Mouse (Mus musculus) retina, adult 2 months (tissue): Measurements from ENCODE around the gene Olfr1302.

ENCODE experiments used
- DNase-seq: peaks from one replicate; pipeline ENCODE4 v3.0.0-alpha.2; 2012; ENCODE audit warnings: low read depth, low spot score

Gene Olfr1302

DNA sequence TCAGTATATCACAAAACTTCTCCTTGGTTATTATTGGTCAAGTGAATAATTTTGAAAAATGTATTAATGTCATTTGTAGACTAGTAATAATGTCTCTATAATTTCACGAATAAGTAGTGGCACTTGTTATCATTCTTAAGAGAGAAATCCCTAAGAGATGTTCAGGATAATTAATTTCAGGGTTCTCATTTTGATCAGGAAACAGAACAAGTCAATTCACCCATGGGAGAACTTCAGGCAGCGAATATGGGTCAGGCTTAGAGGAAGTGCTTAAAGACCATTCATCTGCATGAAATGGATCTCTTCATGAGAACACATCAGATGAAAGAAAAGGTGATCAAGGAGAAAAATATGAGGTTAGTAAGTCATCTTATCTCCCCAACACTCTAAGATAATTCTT, at the start of gene Olfr1302:
Gene Olfr1302 (plus strand): TSS at position 301 of the 400 bp plus-strand sequence.
- no peak for DNase-seq

DNA sequence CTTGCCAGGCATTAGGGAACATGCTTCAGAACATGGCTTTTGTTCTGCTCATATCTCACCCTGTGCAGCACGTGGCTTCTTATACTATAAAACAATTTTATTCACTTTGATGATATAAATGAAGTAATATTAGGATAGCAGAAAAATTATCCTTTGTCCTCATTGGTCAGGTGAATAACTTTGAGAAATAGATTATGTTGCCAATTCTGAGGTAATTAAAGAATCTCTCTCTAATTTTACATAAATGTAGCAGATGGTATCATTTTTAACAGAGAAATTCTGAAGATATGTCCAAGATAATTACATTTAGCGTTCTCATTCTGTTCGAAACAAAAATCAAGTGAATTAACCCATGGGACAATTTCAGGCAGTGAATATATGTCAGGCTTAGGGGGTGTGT, 26.5 kb upstream of the Olfr1302 start, which contains the start of gene Olfr1301:
Gene Olfr1301 (plus strand): TSS at position 301 of the 400 bp plus-strand sequence.
- no peak for DNase-seq

DNA sequence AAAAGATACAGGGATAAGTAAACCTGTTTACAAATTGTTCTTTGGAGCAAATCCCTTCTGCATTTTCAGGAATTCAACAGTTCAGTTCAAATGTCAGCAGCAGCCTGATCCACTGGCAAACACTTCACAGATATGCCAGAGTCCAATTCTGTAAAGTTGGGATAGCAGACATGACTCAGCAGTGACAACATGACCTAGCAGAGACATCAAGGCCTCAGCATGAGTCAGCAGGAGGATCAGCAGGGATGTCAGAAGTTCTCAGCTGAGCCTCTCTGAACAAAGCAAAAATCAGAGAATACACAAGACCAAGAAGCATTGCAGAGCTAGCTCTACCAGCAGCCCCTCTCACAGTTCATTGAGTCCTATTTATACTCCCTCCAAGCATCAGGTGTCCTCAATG, 35.7 kb downstream of the Olfr1302 start:
- DNase-seq = no peak

DNA sequence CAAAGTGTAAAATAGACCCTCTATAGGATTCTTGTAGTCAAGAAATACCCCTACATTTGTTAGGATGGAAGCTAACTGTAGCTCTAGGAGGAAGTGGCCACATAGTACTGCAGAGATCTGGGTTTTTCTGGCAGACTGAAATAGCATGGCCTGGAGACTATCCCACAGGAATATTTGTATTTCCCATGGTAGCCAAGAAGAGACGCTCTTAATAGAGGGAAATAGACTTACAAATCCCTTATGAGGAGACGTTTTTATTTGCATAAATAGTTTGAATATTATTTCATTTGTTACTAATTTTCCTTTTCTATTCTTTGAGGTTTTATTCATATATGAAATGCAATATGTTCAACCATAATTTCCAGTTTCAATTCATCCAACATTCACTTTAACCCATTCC, 43.0 kb downstream of the Olfr1302 start, which contains the start of gene Olfr1303:
Gene Olfr1303 (minus strand): TSS at position 101 of the 400 bp plus-strand sequence.
- no peak for DNase-seq
